Mouse (Mus musculus) thymus, postnatal 10 days (tissue): ENCODE measurements around the gene Pclaf.

Experiments used
- DNase-seq, 2 experiments: peaks; one replicate each; pipeline ENCODE4 v3.0.0; 2021; ENCODE audit warnings: low spot score in 2 of 2

The Pclaf gene

DNA sequence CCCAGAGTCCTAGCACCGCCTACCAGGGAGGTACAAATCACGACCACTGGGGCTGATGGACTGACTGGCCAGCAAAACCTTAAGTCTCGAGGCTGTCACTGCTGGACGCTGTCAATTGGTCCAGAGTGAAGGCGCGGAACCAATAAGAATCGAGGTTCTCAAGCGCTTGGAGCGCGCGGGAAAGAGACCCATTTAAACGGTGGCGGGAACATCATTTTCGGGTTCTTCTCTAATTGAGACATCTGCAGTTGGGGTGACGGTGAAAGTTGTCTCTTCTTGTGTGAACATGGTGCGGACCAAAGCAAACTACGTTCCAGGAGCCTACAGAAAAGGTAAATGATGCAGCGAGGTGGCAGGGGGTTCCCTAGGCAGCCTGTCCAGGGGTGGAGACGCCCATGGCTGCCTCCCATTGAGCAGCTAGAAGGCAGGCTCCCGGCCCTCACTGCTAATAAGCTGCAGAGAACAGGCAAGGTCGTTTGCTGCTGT lies at the start of gene Pclaf:
TSS of gene Pclaf (plus strand) at position 95 of the 486 bp plus-strand sequence.
- DNase-seq = peak; percentile 63

DNA sequence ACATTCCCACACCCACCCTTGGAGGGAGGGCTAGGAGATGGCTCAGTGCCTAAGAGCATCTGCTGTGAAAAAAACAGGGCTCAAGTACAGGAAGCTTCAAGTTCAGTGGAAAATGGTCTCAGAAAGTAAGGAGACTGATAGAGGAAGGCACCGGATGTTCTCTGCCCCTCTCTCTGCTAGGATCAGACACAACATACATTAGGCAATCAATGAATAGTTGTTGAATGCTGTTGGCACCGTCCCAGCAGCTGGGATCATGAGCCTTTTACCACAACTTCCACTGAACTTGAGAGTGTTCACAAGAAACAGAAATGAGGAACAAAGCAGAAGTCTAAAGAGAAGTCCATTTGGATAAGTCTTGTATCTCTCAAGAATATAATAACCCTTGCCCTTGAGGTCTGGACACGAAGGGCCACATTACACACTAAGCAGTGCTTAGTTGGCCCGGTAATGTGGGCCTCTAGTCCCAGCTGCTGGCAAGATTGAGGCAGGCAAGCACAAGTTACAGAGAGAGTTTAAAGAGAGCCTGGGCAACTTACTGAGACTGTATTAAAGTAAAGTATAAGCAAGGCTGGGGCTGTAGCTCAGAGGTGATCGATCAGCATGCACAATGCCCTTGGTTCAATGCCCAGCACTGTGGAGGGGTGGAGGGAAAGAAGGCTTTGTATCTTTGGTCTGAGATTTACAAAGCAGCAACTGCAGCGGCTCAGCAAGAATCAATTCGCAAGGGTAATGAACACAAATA lies 45.4 kb upstream of the Pclaf start:
- no peak for DNase-seq

DNA sequence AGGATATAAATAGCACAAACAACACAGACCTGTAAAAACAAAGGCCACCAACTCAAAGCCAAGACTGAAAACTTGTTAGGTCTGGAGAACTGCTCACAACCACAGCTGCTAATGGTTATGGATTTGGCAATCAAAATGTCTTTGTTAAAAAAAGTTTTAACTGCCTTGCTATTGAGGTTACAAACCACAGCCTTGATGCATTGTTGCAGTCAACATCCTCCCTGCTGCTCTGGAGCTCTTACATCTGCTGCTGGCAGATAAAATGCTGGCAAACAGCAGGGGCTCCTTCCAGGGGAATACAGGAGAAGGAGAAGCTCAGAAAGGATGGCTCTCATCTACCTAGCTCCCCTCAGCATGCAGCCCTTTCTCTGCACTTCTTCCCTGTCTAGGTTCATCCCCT lies 41.9 kb upstream of the Pclaf start:
- no peak for DNase-seq

DNA sequence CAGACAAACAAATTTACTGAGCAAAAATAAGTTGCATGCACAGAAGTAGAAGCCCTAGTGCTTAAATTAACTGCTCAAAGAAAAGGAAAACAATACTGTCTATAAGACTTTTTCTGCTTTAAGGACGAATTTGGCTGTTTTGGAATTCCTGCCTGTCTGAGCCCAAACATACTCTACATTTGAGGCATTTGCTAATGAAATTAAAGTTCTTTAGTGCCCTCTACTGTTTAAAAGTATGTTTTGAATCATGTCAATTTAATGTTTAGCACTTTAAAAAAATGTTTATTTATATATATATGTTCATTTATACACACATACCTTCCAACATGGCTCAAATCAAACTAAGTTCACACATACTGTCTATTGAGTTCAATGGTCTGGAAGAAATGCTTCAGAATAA lies 39.8 kb upstream of the Pclaf start:
- no peak for DNase-seq

DNA sequence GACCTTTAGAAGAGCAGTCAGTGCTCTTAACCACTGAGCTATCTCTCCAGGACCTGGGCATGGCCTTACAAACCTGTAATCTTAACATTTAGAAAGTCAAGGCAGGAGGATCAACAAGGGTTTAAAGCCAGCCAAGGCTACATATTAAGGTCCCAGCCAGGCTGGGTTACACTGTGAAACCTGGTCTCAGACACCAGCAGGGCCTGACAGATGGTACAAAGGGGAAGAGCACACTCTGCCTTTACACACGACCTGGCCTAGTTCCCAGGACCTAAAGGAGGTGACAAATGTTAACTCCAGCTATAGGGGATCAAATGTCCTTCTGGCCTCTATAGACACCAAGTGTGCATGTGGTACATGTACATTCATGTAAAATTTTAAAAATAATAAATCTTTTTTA lies 30.4 kb upstream of the Pclaf start:
- no peak for DNase-seq

DNA sequence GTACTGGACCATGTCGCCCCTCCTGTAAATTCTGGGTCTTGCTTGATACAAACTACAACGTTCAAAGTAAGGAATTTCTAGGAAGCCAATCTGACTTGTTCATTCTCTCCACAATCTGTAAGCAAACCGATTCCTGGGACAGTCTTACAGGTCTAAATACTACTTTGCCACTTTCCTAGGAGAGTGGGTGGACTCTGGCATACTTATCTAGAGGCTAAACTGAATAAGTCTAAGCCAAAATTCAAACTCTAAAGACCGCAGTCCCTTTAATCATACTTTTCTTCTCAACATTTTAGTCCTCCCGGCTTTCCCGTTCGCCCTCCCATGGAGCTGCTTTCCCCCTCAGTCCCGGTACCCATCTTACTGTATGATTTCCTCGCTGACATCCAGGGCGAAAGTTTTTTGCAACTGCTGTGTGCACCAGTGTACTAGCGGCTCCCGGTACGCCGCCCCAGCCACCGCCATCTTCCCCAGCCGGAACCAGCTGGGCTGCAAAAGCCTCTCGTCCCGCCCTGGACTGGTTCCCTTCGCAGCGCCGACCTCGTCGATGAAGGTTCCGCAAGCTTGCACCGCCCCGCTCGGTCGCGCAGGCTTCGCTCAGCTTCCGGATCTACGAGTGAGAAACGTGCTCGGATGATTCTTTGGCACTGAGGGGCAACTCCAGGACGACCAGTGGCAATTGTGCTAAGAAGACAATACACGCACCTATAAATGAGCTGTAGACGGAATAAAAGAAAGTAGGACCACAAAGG lies 5.3 kb upstream of the Pclaf start:
- peak; percentile 81 to 85 for DNase-seq

DNA sequence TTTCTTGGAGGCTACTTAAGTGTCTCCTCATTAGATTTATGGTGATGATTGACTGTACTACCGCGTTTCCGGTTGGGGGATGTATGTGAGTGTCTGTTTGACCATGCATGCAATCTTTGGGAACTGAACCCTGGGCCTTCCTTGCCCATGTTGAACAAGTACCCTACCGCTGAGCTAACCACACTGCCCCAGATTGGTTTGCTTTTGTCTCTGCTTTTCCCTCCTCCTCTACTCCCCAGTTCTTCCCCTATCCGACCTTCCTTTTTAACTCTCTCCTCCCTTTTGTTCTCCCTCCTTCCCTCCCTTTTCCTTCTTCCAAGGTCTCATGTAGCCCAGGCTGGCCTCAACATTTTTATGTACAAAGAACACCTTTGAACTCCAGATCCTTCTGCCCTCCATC lies 1.1 kb downstream of the Pclaf start:
- no peak for DNase-seq

DNA sequence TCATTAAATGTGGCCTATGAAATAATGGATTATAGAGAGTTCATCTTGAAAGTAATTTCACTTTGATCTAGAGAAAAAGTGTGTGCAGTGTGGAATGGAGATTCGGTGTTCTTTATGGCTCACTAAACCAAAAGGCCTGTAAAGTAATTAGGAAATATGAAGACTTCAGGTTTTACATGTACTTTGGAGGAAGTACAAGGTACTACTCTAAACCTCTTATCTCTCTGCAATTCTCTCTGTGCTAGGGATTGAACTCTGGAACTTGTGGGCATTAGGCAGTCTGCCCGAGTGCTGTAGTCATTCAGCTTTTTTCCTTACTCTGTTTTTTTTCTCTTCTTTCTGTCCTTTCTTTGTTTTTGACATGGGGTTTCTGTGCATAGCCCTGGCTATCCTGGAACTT lies 6.9 kb downstream of the Pclaf start:
- no peak for DNase-seq

DNA sequence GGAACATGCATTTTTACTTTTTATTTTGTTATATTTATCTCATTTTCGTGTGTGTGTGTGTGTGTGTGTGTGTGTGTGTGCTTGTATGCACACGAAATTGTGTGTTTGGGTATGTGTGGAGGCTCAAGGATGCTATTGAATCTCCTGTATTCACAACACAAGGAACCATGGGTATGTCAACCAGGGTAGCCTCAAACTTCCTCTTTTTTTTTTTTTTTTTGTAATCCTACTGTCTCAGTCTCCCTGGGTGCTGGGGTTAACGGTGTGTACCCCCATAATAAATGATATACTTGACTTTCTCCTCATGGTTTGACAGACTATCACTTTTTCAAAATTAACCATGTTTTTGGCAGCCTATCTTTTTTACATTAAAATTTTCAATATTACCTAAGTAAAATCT lies 12.8 kb downstream of the Pclaf start:
- DNase-seq = no peak

DNA sequence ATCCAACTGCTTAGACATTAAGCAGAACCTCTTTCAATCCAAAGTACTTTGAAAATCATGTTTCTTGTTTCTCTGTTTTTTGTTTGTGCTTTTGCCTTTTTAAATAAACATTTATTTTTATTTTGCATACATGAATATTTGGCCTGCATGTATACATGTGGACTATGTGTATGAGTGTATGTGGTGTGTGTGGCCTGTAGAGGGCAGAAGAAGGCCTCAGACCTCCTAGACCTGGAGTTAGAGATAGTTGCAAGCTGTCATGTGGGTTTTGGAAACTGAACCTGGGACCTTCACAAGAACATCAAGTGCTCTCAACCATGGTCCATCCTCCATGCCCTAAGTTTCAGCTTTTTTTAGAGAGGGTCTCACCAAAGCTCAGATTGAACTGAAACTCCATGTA lies 13.4 kb downstream of the Pclaf start:
- DNase-seq = no peak

DNA sequence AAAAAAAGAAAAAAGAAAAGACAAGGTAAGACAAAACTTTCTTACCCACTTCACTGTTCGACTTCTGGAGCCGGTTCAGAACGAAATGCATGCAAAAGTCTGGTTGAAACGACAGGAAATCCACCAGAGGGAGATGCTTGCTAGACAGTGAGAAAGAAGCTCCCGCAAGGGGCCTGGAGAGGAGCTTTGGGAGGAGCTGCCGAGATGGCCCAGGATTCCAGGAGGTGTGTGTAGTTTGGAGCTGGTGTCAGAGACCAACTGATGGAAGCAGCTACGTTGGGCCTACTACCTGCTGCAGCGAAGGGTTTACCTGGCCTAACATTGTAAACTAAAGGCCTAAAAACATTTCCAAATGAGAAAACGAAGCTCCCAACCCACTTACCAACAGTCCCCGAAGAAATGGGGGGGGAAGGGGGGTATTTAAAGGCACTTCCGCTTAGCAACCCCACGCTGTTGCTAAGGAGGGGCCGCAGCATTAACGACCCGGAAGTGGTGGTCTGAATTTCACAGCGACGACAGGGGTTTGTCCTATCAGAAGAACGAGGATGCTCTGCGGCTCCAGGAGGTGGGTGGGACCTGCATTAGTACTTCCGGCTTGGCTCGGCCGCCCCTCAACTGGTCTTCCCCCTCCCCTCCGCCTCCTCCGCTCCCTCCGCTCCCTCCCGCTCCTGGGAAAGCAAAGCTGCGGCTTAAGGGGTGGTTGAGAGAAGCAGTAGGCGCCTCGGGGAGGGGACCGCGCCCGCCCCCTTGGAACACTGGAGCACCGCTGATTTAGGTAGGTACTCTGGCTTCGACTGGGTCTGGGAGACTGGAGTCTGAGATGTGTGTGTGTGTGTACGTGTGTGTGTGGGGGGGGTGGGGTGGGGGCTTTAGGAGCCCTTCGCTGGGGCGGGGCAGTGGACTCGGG lies 18.6 kb downstream of the Pclaf start, which contains the start of the genes Trip4 and Csnk1g1:
TSS of gene Trip4 (minus strand) at position 401 of the 907 bp plus-strand sequence.
TSS of gene Csnk1g1 (plus strand) at position 531 of the 907 bp plus-strand sequence.
- peak; percentile 85 to 89 for DNase-seq

DNA sequence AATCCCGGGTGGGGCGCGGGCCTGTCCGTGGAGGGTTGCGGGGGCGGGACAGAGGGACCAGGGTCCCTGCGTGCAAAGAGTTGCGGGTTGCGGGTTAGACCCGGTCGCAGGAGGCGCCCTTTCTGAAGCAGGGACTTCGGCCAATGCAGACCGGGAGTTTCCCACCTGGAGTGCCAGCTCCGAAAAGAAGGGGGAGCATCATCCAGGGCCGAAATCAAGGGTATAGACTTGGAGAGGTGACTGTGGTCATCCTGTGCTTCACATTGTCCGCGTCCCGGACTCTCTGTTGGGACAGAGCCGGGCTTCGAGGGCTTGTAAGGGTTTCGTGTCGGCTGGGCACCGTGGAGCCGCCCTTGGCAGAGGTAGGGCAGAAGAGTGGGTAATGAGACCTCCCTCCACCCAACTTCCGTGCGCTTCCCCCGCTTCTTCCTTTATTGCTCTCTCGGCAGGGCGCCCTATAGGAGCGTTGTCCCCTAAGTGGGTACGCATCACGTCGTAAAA lies 19.3 kb downstream of the Pclaf start:
- peak; percentile 59 to 68 for DNase-seq

DNA sequence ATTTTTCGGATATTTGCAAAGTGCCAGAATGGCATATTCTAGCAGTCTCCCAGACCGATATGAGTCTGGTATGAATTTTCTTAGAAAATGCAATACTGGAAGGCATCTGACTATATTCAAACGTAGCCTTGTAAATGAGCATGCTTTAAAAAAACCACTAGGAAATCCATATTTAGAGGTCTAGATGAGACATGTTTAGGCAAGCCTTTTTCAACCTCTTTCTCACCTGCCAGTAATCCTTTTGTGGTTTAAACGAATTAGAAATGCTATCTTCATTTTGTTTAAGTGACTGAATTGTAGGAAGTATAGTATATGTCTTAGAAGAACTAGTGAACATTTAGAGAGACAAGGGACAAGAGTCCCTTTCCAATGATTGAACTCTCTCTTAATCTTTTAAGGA lies 19.8 kb downstream of the Pclaf start:
- DNase-seq = no peak

DNA sequence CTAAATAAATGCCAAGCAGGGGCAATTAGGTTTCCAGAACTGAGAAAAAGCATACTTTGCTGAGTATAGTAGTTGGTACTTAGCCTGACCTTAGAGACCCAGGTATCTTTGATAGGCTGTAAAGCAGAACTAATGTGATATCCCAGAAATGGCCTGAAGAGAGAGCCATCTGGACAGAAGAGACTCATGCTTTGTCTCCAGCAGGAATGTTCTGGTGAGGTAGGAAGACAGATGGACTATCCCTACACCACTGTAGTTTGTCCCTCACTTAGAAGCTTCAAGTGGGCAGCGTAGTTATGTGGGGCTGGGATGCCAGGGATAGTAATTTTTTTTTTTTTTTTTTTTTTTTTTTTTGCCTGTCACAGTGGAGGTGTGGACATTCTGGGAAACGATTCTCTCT lies 23.9 kb downstream of the Pclaf start:
- no peak for DNase-seq

DNA sequence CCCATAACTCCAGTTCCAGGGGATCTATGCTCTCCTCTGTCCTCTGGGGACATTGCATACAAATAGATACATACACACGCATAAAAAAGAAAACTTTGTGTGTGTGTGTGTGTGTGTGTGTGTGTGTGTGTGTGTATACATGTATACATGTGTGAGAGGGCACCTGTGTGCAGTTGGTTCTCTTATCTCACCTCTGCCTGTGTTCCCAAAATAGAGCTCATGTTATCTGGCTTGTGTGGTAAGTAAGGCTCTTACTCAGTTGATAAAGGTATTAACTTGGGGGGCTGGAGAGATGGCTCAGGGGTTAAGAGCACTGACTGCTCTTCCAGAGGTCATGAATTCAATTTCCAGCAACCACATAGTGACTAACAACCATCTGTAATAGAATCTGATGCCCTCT lies 27.0 kb downstream of the Pclaf start:
- no peak for DNase-seq

DNA sequence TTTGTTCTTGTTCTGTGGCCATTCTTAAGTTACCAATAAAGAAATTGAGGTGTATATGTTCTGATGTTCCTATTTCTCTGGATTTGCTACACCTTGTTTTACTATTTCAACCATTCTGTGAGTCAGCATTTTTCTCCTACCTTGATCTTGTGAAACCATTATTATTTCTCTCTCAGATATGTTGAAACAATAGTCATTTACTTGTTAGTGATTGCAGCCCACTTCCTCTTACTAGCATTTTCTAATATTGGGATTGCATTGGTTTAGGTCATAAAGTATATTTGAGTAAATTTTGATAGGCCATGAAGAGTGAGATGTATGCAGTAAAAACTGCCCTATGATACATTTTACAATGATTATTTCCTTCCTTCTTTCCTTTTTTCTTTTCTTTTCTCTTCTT lies 38.4 kb downstream of the Pclaf start:
- no peak for DNase-seq

DNA sequence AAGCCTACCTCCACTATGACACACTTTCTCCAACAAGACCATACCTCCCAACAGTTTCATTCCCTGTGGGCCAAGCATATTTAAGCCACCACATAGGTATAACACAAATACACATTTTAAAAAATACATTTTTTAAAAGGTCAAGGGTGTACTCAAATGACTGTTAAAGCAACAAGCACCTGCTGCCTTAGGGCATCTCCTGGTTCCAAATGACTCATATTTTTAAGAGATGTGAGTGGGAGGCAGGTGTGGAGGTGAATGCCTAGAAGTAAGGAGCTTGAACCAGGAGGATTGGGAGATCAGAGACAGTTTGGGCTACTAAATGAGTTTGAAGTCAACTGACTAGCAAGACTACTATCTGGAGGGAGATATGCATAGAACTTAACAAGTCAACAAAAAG lies 39.8 kb downstream of the Pclaf start:
- no peak for DNase-seq

DNA sequence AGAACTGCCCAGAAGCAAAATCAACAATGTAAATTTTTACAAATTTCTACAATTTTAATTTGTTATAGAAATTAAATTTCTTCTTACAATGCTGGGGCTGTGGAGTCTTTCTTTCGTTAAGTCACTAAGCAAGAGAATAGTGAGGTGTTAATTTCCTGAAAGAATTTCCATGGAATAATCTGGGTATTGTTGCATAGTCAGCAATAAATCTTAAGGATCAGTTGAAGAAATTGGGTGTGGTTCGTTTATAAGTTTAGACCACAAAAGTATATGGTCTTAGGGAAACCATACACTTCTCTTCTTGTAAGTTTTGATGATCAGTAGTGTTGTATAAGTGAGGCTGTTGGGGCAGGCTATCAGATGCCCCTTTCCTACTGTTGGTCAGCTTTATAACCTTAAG lies 47.5 kb downstream of the Pclaf start:
- no peak for DNase-seq

DNA sequence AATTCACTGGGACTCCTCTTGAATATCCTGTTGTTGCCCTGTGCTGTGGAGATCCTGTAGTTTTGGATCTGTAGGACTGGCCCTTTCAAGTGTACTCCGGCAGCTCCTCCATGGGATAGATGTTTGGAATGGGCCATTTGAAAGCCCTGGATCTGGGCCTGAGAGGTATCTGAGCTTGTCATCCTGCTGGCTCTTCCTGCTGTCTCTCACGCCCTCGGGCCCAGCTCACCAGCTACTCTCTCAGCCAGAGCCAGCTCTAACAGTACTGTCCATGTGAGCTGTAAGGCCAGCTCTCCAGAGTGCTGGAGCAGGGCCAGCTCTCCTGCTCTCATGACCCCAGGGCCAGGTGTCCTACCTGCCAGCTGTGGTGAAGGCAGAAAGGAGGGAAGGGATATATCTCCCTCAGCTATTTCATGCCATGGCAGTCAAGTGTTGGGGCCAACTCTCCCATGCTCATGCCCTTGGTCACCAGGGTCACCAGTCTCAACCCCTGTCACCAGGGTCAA lies 61.1 kb downstream of the Pclaf start:
- DNase-seq = no peak
